22 mouse cellular contexts compared by ENCODE assay signal in genomic region chr10:27663396-27663795, GRCm38 (mm10). TPM values are rescaled to one million over a fixed set of nuclear protein-coding genes. Genes with fewer than 3 reads are reported as not detected.
DNase-seq lines count a peak whose midpoint lies in the region; ATAC-seq lines count a peak whose summit lies in the region.
"Had no signal": no experiment of that assay in that cellular context is flagged by ENCODE, and none has a peak within 500 bp of the region (broad histone marks: within the 10 kb centered on the region; RNA-seq: fewer than 3 reads in every experiment).

No protein-coding gene starts in this region.

- DNase-seq in frontal cortex, adult 2 months (ENCODE audit: extremely low spot score in 1 of 2, low spot score in 1 of 2) = no peak
- DNase-seq in 3T3-L1 (ENCODE audit: low read depth, low spot score) = peak; percentile 70
- DNase-seq in brain, adult 2 months (ENCODE audit: low read depth, low spot score) = peak; percentile 18
- DNase-seq in embryonic facial prominence, embryonic 10.5 days (ENCODE audit: low spot score) = no peak
- DNase-seq in layer of hippocampus, adult 9-11 months = no peak
- DNase-seq: adrenal gland, adult 8-10 months; adrenal gland, postnatal 14 days; adrenal gland, postnatal 36 days; cerebellum, adult 11 months; cerebellum, adult 18-20 months; cerebellum, adult 8-10 months; cerebellum, adult 9-11 months; cerebellum, postnatal 14 days; cerebellum, postnatal 36 days; embryo, embryonic 11 days; forebrain, postnatal 0 days had no signal

- H3K9me3 ChIP-seq in embryonic facial prominence, embryonic 10.5 days = no peaks in the 10 kb centered on the region
- H3K9me3 ChIP-seq: embryonic facial prominence, embryonic 12.5 days; forebrain, embryonic 13.5 days; forebrain, embryonic 15.5 days had no signal

- peak; percentile 59 for ATAC-seq in frontal cortex, adult (ENCODE audit: low TSS enrichment)
- ATAC-seq: activated CD4-positive, CD25-positive, alpha-beta regulatory T cell, adult 4 months; forebrain, embryonic 13.5 days; forebrain, embryonic 15.5 days; forebrain, postnatal 0 days; Patski had no signal

- no peak overlapping the region for H3K4me3 ChIP-seq in embryonic facial prominence, embryonic 10.5 days
- H3K4me3 ChIP-seq: embryonic facial prominence, embryonic 12.5 days; forebrain, embryonic 13.5 days; forebrain, embryonic 15.5 days had no signal

- WGBS in embryonic facial prominence, embryonic 10.5 days = 71% methylated on average over 1 of the region's 1 CpGs

- H3K36me3 ChIP-seq in embryonic facial prominence, embryonic 10.5 days (replicated peaks) = no peaks in the 10 kb centered on the region
- H3K36me3 ChIP-seq: embryonic facial prominence, embryonic 12.5 days; forebrain, embryonic 15.5 days had no signal

- H3K27me3 ChIP-seq in embryonic facial prominence, embryonic 10.5 days (replicated peaks; ENCODE audit: low read depth, poor library complexity, severe bottlenecking) = no peaks in the 10 kb centered on the region
- H3K27me3 ChIP-seq: embryonic facial prominence, embryonic 12.5 days; forebrain, embryonic 13.5 days; forebrain, embryonic 15.5 days; Patski had no signal

- no peaks in the 10 kb centered on the region for H3K4me1 ChIP-seq in embryonic facial prominence, embryonic 10.5 days
- H3K4me1 ChIP-seq: embryonic facial prominence, embryonic 12.5 days; forebrain, embryonic 13.5 days; forebrain, embryonic 15.5 days had no signal

- H3K27ac ChIP-seq in embryonic facial prominence, embryonic 10.5 days (replicated peaks) = no peak overlapping the region
- H3K27ac ChIP-seq: embryonic facial prominence, embryonic 12.5 days; forebrain, embryonic 13.5 days; forebrain, embryonic 15.5 days had no signal

RNA-seq across cellular contexts. Expression of gene Lama2, which starts 43.8 kb away (rescaled TPM):
- 7.1 and 7.8 TPM in 2 replicates for polyA plus RNA-seq in frontal cortex, adult 2 months (2012; rRNA removed)
- 7.3 and 9.6 TPM in 2 replicates for polyA plus RNA-seq in embryonic facial prominence, embryonic 10.5 days (2016; fragmentation: Nextera tagmentation; extraction: Ambion mirVana)

Comparison
In these comparisons a context has a peak if more than half of its experiments do, and no peak if none do; other contexts are left out.
1. DNase-seq: peak in 3T3-L1 (single experiment) and brain, adult 2 months (single experiment); none in frontal cortex, adult 2 months (0 of 2), embryonic facial prominence, embryonic 10.5 days (single experiment) and layer of hippocampus, adult 9-11 months (single experiment).